Mouse (Mus musculus): ENCODE results near the gene Rasgef1c. TPM values are rescaled to one million over a fixed set of nuclear protein-coding genes. Genes with fewer than 3 reads are reported as not detected.

The Rasgef1c gene
- polyA plus RNA-seq, 1 experiment from 2014 or later, result 31.7 TPM

- no peak overlapping the region for H3K4me2 ChIP-seq (replicated peaks)
- no peak overlapping the region for H3K4me3 ChIP-seq (replicated peaks; ENCODE audit: low read length)
- no peak for DNase-seq (ENCODE audit: low spot score)
- H3K9me3 ChIP-seq (ENCODE audit: control insufficient read depth, low read length), result no peaks in the 10 kb centered on the region
- WGBS, result 83% methylated on average over 5 of the region's 5 CpGs
- no peak overlapping the region for H3K9ac ChIP-seq
- no peaks in the 10 kb centered on the region for H3K27me3 ChIP-seq (ENCODE audit: control insufficient read depth, insufficient read depth, low read length)
- no peaks in the 10 kb centered on the region for H3K4me1 ChIP-seq (replicated peaks; ENCODE audit: control insufficient read depth, insufficient read depth, low read length)
- ATAC-seq (ENCODE audit: low FRiP score), result no peak
- no peaks in the 10 kb centered on the region for H3K36me3 ChIP-seq (replicated peaks; ENCODE audit: control insufficient read depth, insufficient read depth)
- no peak overlapping the region for H3K27ac ChIP-seq
Measured at GRCm38 (mm10) chr11:49997321-49997720, 95.7 kb downstream of the Rasgef1c start.

DNA sequence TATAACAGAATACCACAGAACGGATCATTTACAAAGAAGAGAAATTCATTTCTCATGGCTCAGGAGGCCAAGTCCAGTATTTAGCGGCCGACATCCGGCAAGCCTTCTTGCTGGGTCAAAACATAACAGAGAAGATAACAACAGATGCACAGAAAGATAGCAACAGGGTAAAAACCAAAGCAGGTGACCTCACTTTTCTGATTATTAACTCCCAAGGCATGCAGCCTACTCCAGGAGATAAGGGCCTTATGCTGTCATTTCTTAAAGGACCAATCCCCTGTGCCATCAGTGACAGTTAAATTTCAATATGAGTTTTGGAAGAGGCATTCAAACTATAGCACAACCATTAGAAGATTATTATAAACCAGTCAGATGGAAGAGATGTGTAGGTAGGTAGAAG, 101.2 kb downstream of the Rasgef1c start:
- Histone ChIP-seq H3K9me3 (ENCODE audit: control insufficient read depth, low read length) (no peaks in the 10 kb centered on the region), H3K4me1 (replicated peaks; ENCODE audit: control insufficient read depth, insufficient read depth, low read length) (no peaks in the 10 kb centered on the region), H3K4me2 (replicated peaks) (no peak overlapping the region), H3K27ac (no peak overlapping the region), H3K9ac (no peak overlapping the region), H3K27me3 (ENCODE audit: control insufficient read depth, insufficient read depth, low read length) (no peaks in the 10 kb centered on the region), H3K4me3 (replicated peaks; ENCODE audit: low read length) (no peak overlapping the region), H3K36me3 (replicated peaks; ENCODE audit: control insufficient read depth, insufficient read depth) (no peaks in the 10 kb centered on the region)
- 92% methylated on average over 4 of the region's 4 CpGs for WGBS
- ATAC-seq (ENCODE audit: low FRiP score) (no peak), DNase-seq (ENCODE audit: low spot score) (no peak)

DNA sequence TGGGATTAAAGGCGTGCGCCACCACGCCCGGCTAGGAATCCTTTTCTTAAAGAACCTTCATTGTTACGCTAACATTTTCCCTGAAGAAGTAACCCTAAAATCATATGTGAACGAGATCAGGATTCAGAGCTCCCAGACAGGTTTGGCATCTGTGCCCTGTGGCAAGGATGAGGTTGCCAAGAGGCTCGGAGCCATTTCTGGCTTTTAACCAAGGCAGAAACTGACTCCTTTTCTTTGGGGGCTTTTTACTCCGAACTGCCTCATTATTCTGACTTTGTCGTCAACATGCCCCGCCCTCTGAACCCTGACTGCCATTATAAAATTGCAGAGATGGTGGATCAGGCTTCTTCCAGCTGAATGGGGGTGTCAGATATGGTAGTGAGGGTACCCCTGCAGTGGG, 106.1 kb downstream of the Rasgef1c start:
- no peak overlapping the region for H3K4me3 ChIP-seq (replicated peaks; ENCODE audit: low read length)
- no peaks in the 10 kb centered on the region for H3K9me3 ChIP-seq (ENCODE audit: control insufficient read depth, low read length)
- H3K4me2 ChIP-seq (replicated peaks), result no peak overlapping the region
- WGBS, result 67% methylated on average over 10 of the region's 10 CpGs
- no peaks in the 10 kb centered on the region for H3K27me3 ChIP-seq (ENCODE audit: control insufficient read depth, insufficient read depth, low read length)
- no peak for DNase-seq (ENCODE audit: low spot score)
- H3K36me3 ChIP-seq (replicated peaks; ENCODE audit: control insufficient read depth, insufficient read depth), result no peaks in the 10 kb centered on the region
- no peaks in the 10 kb centered on the region for H3K4me1 ChIP-seq (replicated peaks; ENCODE audit: control insufficient read depth, insufficient read depth, low read length)
- ATAC-seq (ENCODE audit: low FRiP score), result no peak
- no peak overlapping the region for H3K9ac ChIP-seq
- no peak overlapping the region for H3K27ac ChIP-seq

DNA sequence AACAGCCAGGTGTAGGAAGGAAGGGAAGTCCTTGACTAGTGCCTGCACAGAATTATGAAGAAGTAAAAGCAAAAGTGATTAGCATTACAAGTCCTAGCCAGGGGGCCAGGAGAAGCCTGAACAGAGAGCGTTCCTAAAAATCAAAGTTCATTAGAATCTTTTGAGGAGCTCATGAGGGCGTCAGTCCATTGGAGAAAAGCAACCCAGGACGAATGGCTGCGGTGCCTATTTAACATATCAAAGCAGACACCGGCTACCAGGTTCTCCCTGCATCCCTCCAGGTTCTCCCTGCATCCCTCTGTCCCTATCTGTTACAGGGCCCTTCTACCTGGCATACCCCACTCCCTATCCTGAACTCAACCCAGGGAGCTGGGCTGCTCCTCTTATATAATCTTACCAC, 106.6 kb downstream of the Rasgef1c start:
- DNase-seq (ENCODE audit: low spot score) (no peak), ATAC-seq (ENCODE audit: low FRiP score) (no peak)
- Histone ChIP-seq H3K4me2 (replicated peaks) (no peak overlapping the region), H3K9me3 (ENCODE audit: control insufficient read depth, low read length) (no peaks in the 10 kb centered on the region), H3K36me3 (replicated peaks; ENCODE audit: control insufficient read depth, insufficient read depth) (no peaks in the 10 kb centered on the region), H3K27me3 (ENCODE audit: control insufficient read depth, insufficient read depth, low read length) (no peaks in the 10 kb centered on the region), H3K9ac (no peak overlapping the region), H3K4me3 (replicated peaks; ENCODE audit: low read length) (no peak overlapping the region), H3K4me1 (replicated peaks; ENCODE audit: control insufficient read depth, insufficient read depth, low read length) (no peaks in the 10 kb centered on the region), H3K27ac (no peak overlapping the region)
- 13% methylated on average over 5 of the region's 5 CpGs for WGBS

GRCm38 (mm10) chr11:50013016-50013415, 111.4 kb downstream of the Rasgef1c start:
- Histone ChIP-seq H3K9me3 (ENCODE audit: control insufficient read depth, low read length) (no peaks in the 10 kb centered on the region), H3K36me3 (replicated peaks; ENCODE audit: control insufficient read depth, insufficient read depth) (no peaks in the 10 kb centered on the region), H3K4me3 (replicated peaks; ENCODE audit: low read length) (no peak overlapping the region), H3K27ac (no peak overlapping the region), H3K27me3 (ENCODE audit: control insufficient read depth, insufficient read depth, low read length) (no peaks in the 10 kb centered on the region), H3K4me1 (replicated peaks; ENCODE audit: control insufficient read depth, insufficient read depth, low read length) (no peaks in the 10 kb centered on the region), H3K9ac (no peak overlapping the region), H3K4me2 (replicated peaks) (no peak overlapping the region)
- ATAC-seq (ENCODE audit: low FRiP score) (no peak), DNase-seq (ENCODE audit: low spot score) (no peak)
- WGBS, result 84% methylated on average over 6 of the region's 6 CpGs

GRCm38 (mm10) chr11:50016503-50016902, 114.9 kb downstream of the Rasgef1c start:
- Histone ChIP-seq H3K36me3 (replicated peaks; ENCODE audit: control insufficient read depth, insufficient read depth) (no peaks in the 10 kb centered on the region), H3K4me1 (replicated peaks; ENCODE audit: control insufficient read depth, insufficient read depth, low read length) (no peaks in the 10 kb centered on the region), H3K9me3 (ENCODE audit: control insufficient read depth, low read length) (no peaks in the 10 kb centered on the region), H3K27ac (no peak overlapping the region), H3K4me2 (replicated peaks) (no peak overlapping the region), H3K4me3 (replicated peaks; ENCODE audit: low read length) (no peak overlapping the region), H3K27me3 (ENCODE audit: control insufficient read depth, insufficient read depth, low read length) (no peaks in the 10 kb centered on the region), H3K9ac (no peak overlapping the region)
- no peak for ATAC-seq (ENCODE audit: low FRiP score)
- DNase-seq (ENCODE audit: low spot score), result no peak
- WGBS, result 90% methylated on average over 5 of the region's 5 CpGs

DNA sequence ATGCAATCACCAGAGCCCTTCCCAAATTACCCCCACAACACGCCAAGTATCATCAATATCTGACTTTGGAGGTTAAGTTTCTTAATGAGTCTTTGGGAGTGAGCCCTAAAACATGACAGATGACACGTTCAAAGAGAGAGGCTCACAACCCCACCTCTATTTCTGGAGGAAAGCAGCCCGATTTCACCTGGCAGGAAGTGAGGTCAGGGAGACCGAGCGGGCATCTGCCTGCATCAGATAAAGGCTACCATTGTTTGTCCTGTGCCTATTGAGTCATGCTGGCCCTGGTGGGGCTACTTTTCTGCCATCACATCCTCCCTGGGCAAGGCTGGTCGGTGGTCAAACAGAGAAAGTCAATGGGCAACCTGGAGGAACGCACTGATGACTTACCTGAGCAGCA, 115.9 kb downstream of the Rasgef1c start:
- DNase-seq (ENCODE audit: low spot score), result no peak
- Histone ChIP-seq H3K4me2 (replicated peaks) (no peak overlapping the region), H3K9ac (no peak overlapping the region), H3K36me3 (replicated peaks; ENCODE audit: control insufficient read depth, insufficient read depth) (no peaks in the 10 kb centered on the region), H3K9me3 (ENCODE audit: control insufficient read depth, low read length) (no peaks in the 10 kb centered on the region), H3K27ac (no peak overlapping the region), H3K4me3 (replicated peaks; ENCODE audit: low read length) (no peak overlapping the region), H3K4me1 (replicated peaks; ENCODE audit: control insufficient read depth, insufficient read depth, low read length) (no peaks in the 10 kb centered on the region), H3K27me3 (ENCODE audit: control insufficient read depth, insufficient read depth, low read length) (no peaks in the 10 kb centered on the region)
- WGBS, result 87% methylated on average over 7 of the region's 7 CpGs
- ATAC-seq (ENCODE audit: low FRiP score), result no peak

- H3K36me3 ChIP-seq (replicated peaks; ENCODE audit: control insufficient read depth, insufficient read depth), result no peaks in the 10 kb centered on the region
- no peak overlapping the region for H3K4me3 ChIP-seq (replicated peaks; ENCODE audit: low read length)
- ATAC-seq (ENCODE audit: low FRiP score), result no peak
- no peaks in the 10 kb centered on the region for H3K27me3 ChIP-seq (ENCODE audit: control insufficient read depth, insufficient read depth, low read length)
- H3K9ac ChIP-seq, result no peak overlapping the region
- no peaks in the 10 kb centered on the region for H3K4me1 ChIP-seq (replicated peaks; ENCODE audit: control insufficient read depth, insufficient read depth, low read length)
- DNase-seq (ENCODE audit: low spot score), result no peak
- no peak overlapping the region for H3K27ac ChIP-seq
- no peak overlapping the region for H3K4me2 ChIP-seq (replicated peaks)
- no peaks in the 10 kb centered on the region for H3K9me3 ChIP-seq (ENCODE audit: control insufficient read depth, low read length)
Measured at GRCm38 (mm10) chr11:50018848-50019247, 117.2 kb downstream of the Rasgef1c start.

DNA sequence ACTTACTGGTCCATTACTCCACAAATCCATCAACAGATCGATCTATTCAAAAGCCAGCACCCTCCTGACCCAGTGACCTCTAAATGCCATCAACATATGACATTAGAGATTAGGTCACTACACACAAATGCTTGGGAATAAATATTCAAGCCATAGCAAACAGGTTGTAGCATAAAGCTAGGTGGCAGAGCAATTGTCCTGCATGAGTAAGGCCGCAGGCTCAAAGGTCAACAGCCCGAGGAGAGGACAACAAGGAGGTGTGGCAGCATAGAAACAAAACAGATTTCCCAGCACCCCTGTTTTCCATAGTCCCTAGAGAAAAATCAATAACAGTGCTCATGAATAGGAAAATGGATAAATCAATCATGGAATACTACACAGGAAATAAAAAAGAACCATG, 120.5 kb downstream of the Rasgef1c start:
- Histone ChIP-seq H3K4me3 (replicated peaks; ENCODE audit: low read length) (no peak overlapping the region), H3K4me2 (replicated peaks) (no peak overlapping the region)

GRCm38 (mm10) chr11:50024445-50024832, 122.8 kb downstream of the Rasgef1c start:
- H3K36me3 ChIP-seq (replicated peaks; ENCODE audit: control insufficient read depth, insufficient read depth), result no peaks in the 10 kb centered on the region
- peak; percentile 10; the same call in 1 of the 2 replicates for ATAC-seq (ENCODE audit: low FRiP score)
- peak overlapping the region; percentile 76 for H3K4me2 ChIP-seq (replicated peaks)
- H3K27ac ChIP-seq, result peak overlapping the region; percentile 98; the same call in 1 of the 2 replicates
- H3K4me3 ChIP-seq (replicated peaks; ENCODE audit: low read length), result peak overlapping the region; percentile 68
- 58% methylated on average over 6 of the region's 6 CpGs for whole genome bisulfite sequencing
- H3K27me3 ChIP-seq (ENCODE audit: control insufficient read depth, insufficient read depth, low read length), result no peaks in the 10 kb centered on the region
- H3K9ac ChIP-seq, result peak overlapping the region; percentile 96; the same call in 1 of the 2 replicates
- DNase-seq (ENCODE audit: low spot score), result no peak
- no peaks in the 10 kb centered on the region for H3K9me3 ChIP-seq (ENCODE audit: control insufficient read depth, low read length)
- peaks cover 31% of the 10 kb centered on the region for H3K4me1 ChIP-seq (replicated peaks; ENCODE audit: control insufficient read depth, insufficient read depth, low read length)

More for the DNA sequence above, 120.5 kb downstream of the Rasgef1c start:
- ATAC-seq (ENCODE audit: low FRiP score), result no peak
- Histone ChIP-seq H3K27me3 (ENCODE audit: control insufficient read depth, insufficient read depth, low read length) (no peaks in the 10 kb centered on the region), H3K9me3 (ENCODE audit: control insufficient read depth, low read length) (no peaks in the 10 kb centered on the region), H3K4me1 (replicated peaks; ENCODE audit: control insufficient read depth, insufficient read depth, low read length) (peaks cover 10% of the 10 kb centered on the region), H3K9ac (no peak overlapping the region), H3K36me3 (replicated peaks; ENCODE audit: control insufficient read depth, insufficient read depth) (no peaks in the 10 kb centered on the region), H3K27ac (no peak overlapping the region)
- DNase-seq (ENCODE audit: low spot score), result no peak
- WGBS, result 72% methylated on average over 3 of the region's 3 CpGs

All from hindbrain, embryonic 14.5 days (tissue).